Mouse (Mus musculus): ENCODE measurements around the gene Gm37240. TPM values are rescaled to one million over a fixed set of nuclear protein-coding genes. Genes with fewer than 3 reads are reported as not detected.
A peak's percentile ranks its signal among the peaks of the same experiment; 100 is the strongest.

Gm37240 gene
- polyA plus RNA-seq, 1 experiment from 2014 or later = 18.1 TPM

DNA sequence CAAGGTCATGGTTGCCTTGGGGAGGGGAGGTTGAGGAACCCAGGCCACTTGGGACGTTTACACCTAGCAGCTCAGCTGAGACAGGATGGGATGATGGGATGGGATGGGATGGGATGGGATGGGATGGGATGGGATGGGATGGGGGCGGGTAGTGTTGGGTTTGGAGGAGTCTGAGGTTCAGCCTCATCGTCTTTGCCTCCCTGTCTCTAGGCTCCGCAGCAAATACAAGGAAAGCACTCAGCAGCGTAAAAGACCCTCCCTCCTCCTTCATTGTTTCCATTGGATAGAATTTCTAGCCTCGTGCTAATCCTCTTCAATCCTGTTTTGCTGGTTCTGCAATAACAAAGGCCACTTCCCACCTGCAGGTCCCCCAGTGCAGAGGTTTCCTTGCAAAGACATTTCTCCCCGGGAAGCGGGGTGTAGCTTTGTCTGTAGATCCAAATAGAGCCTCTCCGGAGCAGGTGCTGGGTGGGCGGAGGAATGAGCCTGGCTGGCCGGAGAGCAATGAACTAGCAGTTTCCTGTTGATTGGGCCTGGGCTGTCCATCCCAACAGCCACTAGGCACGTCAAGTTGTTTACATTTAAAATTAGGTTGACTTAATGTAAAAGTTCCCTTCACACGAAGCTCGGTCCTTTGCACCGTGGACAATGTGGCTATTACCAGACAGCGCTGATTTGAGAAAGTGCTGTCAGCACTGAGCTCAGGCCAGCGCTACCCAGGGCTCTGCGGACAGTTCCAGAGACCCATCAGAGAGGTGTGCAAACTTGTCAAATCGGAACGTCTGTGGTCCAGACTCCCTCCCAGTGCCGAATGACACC lies 1221.9 kb downstream of the Gm37240 start:
- DNase-seq (ENCODE audit: low spot score) (no peak), ATAC-seq (ENCODE audit: low FRiP score, low TSS enrichment) (peak; percentile 28)
- no peaks in the 10 kb centered on the region for H3K27me3 ChIP-seq (ENCODE audit: control insufficient read depth, insufficient read depth, low read length)
- peak overlapping the region; percentile 54 for H3K9ac ChIP-seq (ENCODE audit: low read length)
- H3K27ac ChIP-seq (replicated peaks) = 0 out of 2 replicates have a peak overlapping the region, but pooled peaks have one; percentile 56
- H3K36me3 ChIP-seq (ENCODE audit: control insufficient read depth, insufficient read depth, low read length) = no peaks in the 10 kb centered on the region
- H3K4me3 ChIP-seq (ENCODE audit: low read depth, low read length) = peak overlapping the region; percentile 31
- TF ChIP-seq EP300 (optimal IDR thresholded peaks at IDR 0.05) (no peak), CTCF (IDR thresholded peaks at IDR 0.05; ENCODE audit: low read depth) (no peak)
- peak overlapping the region; percentile 55 for H3K4me2 ChIP-seq (replicated peaks; ENCODE audit: low read depth)
- H3K4me1 ChIP-seq (replicated peaks; ENCODE audit: control insufficient read depth, insufficient read depth) = no peaks in the 10 kb centered on the region
- no peaks in the 10 kb centered on the region for H3K9me3 ChIP-seq (ENCODE audit: control insufficient read depth, low read length)
- WGBS = 13% methylated on average over 21 of the region's 21 CpGs

DNA sequence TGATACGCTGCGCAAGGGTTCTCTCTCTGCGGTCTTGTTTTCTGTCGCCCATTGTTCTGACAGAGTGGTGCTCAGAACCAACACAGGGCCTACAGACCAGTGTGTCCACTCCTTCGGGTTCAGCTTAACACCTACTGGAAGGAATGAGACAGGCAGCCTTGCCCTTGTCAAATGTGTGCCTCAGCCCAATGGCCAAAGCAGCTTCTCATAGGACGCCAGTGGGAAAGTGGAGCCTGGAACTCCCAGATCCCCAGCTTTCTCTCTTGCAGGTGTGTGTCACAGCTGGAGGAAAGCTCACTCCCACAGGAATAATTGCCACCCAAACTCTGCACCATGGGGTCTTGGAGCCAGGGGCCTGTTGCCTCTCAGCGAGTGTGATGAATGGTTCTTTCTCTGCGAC lies 1222.6 kb downstream of the Gm37240 start:
- Histone ChIP-seq H3K4me1 (replicated peaks; ENCODE audit: control insufficient read depth, insufficient read depth) (no peaks in the 10 kb centered on the region), H3K4me2 (replicated peaks; ENCODE audit: low read depth) (no peak overlapping the region), H3K27me3 (ENCODE audit: control insufficient read depth, insufficient read depth, low read length) (no peaks in the 10 kb centered on the region), H3K4me3 (ENCODE audit: low read depth, low read length) (no peak overlapping the region), H3K27ac (replicated peaks) (no peak overlapping the region), H3K36me3 (ENCODE audit: control insufficient read depth, insufficient read depth, low read length) (no peaks in the 10 kb centered on the region), H3K9ac (ENCODE audit: low read length) (no peak overlapping the region), H3K9me3 (ENCODE audit: control insufficient read depth, low read length) (no peaks in the 10 kb centered on the region)
- ATAC-seq (ENCODE audit: low FRiP score, low TSS enrichment) (no peak), DNase-seq (ENCODE audit: low spot score) (no peak)
- 77% methylated on average over 8 of the region's 8 CpGs for WGBS
- peak; percentile 31; the same call in 1 of the 2 replicates for TF ChIP-seq CTCF (IDR thresholded peaks at IDR 0.05; ENCODE audit: low read depth)
- TF ChIP-seq EP300 (optimal IDR thresholded peaks at IDR 0.05) = no peak

DNA sequence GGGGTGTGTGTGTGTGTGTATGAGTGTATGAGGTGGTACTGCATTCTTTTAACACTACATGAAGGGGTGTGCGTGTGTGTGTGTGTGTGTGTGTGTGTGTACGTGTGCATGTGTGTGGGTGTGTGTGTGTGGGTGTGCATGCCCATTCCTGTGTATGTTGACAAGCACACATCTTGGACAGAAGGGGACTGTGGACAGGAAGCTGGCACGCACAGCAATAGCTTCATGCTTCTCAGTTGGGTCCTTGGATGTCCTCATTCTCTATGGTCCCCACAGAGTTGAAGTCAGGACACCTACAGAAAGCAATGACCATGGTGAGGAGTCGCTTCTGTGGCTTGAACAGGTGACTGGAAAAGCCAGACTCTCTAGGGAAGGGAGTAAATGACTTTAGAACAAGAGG lies 1223.5 kb downstream of the Gm37240 start:
- Histone ChIP-seq H3K36me3 (ENCODE audit: control insufficient read depth, insufficient read depth, low read length) (no peaks in the 10 kb centered on the region), H3K4me1 (replicated peaks; ENCODE audit: control insufficient read depth, insufficient read depth) (no peaks in the 10 kb centered on the region), H3K9ac (ENCODE audit: low read length) (no peak overlapping the region), H3K4me2 (replicated peaks; ENCODE audit: low read depth) (no peak overlapping the region), H3K4me3 (ENCODE audit: low read depth, low read length) (no peak overlapping the region), H3K27me3 (ENCODE audit: control insufficient read depth, insufficient read depth, low read length) (no peaks in the 10 kb centered on the region), H3K27ac (replicated peaks) (no peak overlapping the region), H3K9me3 (ENCODE audit: control insufficient read depth, low read length) (no peaks in the 10 kb centered on the region)
- 85% methylated on average over 4 of the region's 4 CpGs for WGBS
- no peak for TF ChIP-seq CTCF (IDR thresholded peaks at IDR 0.05; ENCODE audit: low read depth)
- DNase-seq (ENCODE audit: low spot score) (no peak), ATAC-seq (ENCODE audit: low FRiP score, low TSS enrichment) (no peak)

DNA sequence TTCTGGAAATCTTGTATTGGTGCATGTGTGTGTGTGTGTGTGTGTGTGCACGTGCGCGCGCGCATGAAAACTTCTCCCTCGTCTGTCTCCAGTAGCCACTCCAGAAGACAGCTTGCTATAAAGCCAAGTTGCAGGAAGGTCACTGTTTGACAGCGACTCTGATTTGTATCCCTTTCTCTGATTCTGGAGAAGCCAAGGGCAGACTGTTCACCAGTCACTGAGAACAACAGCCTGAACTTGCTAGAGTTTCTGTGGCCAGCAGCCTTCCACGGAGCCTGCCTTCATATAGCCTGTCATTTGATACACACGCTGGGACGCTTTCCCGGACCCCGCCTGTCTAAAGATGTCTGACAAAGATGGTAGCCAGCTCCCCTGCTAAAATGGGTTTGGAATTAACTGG lies 1224.2 kb downstream of the Gm37240 start:
- no peak overlapping the region for H3K9ac ChIP-seq (ENCODE audit: low read length)
- H3K9me3 ChIP-seq (ENCODE audit: control insufficient read depth, low read length) = no peaks in the 10 kb centered on the region
- H3K4me3 ChIP-seq (ENCODE audit: low read depth, low read length) = no peak overlapping the region
- H3K27me3 ChIP-seq (ENCODE audit: control insufficient read depth, insufficient read depth, low read length) = no peaks in the 10 kb centered on the region
- no peaks in the 10 kb centered on the region for H3K36me3 ChIP-seq (ENCODE audit: control insufficient read depth, insufficient read depth, low read length)
- TF ChIP-seq CTCF (IDR thresholded peaks at IDR 0.05; ENCODE audit: low read depth) (no peak), EP300 (optimal IDR thresholded peaks at IDR 0.05) (no peak)
- ATAC-seq (ENCODE audit: low FRiP score, low TSS enrichment) (no peak), DNase-seq (ENCODE audit: low spot score) (no peak)
- 83% methylated on average over 12 of the region's 12 CpGs for WGBS
- no peaks in the 10 kb centered on the region for H3K4me1 ChIP-seq (replicated peaks; ENCODE audit: control insufficient read depth, insufficient read depth)
- no peak overlapping the region for H3K27ac ChIP-seq (replicated peaks)
- no peak overlapping the region for H3K4me2 ChIP-seq (replicated peaks; ENCODE audit: low read depth)

DNA sequence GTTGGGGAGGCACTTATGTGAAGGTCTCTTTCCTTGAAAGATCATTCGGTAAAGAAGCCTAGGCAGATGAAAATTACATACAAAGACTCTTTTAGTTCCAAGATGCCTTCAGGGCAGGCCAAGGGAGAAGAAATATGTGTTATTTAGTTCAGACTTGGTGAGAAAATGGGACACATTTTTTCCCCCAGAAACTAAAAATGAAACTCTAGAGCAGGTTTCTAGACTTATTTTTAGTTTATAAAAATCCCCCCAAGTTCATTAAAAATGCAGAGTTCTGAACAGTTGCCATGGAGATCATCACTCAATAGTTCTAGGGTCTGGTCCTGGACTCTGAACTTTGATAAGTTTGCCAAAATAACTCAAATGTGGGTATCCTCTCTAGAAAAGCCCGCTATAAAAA lies 1226.9 kb downstream of the Gm37240 start:
- Histone ChIP-seq H3K9ac (ENCODE audit: low read length) (no peak overlapping the region), H3K36me3 (ENCODE audit: control insufficient read depth, insufficient read depth, low read length) (no peaks in the 10 kb centered on the region), H3K4me2 (replicated peaks; ENCODE audit: low read depth) (no peak overlapping the region), H3K27ac (replicated peaks) (no peak overlapping the region), H3K9me3 (ENCODE audit: control insufficient read depth, low read length) (no peaks in the 10 kb centered on the region), H3K27me3 (ENCODE audit: control insufficient read depth, insufficient read depth, low read length) (no peaks in the 10 kb centered on the region), H3K4me3 (ENCODE audit: low read depth, low read length) (no peak overlapping the region), H3K4me1 (replicated peaks; ENCODE audit: control insufficient read depth, insufficient read depth) (no peaks in the 10 kb centered on the region)
- ATAC-seq (ENCODE audit: low FRiP score, low TSS enrichment) = no peak
- WGBS = 71% methylated on average over 2 of the region's 2 CpGs
- TF ChIP-seq EP300 (optimal IDR thresholded peaks at IDR 0.05) (no peak), CTCF (IDR thresholded peaks at IDR 0.05; ENCODE audit: low read depth) (no peak)
- DNase-seq (ENCODE audit: low spot score) = no peak

DNA sequence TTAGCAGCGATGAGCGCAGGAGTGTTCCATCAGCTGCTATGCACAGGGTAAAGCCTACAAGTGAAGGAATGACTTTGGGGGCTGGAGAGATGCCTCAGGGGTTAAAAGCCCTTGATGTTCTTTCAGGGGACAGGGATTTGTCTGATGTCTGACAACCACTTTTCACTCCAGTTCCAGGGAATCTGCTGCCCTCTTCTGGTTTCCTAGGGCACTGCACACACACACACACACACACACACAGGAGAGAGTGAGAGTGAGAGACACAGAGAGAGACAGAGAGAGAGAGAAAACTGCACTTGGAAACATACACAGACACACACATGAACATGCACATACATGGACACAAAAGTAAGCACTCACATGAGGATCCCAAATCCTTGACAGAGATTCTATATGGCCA lies 1228.4 kb downstream of the Gm37240 start:
- Histone ChIP-seq H3K9ac (ENCODE audit: low read length) (no peak overlapping the region), H3K36me3 (ENCODE audit: control insufficient read depth, insufficient read depth, low read length) (no peaks in the 10 kb centered on the region), H3K27ac (replicated peaks) (no peak overlapping the region), H3K4me3 (ENCODE audit: low read depth, low read length) (no peak overlapping the region), H3K4me2 (replicated peaks; ENCODE audit: low read depth) (no peak overlapping the region), H3K9me3 (ENCODE audit: control insufficient read depth, low read length) (no peaks in the 10 kb centered on the region), H3K27me3 (ENCODE audit: control insufficient read depth, insufficient read depth, low read length) (no peaks in the 10 kb centered on the region), H3K4me1 (replicated peaks; ENCODE audit: control insufficient read depth, insufficient read depth) (peaks cover 10% of the 10 kb centered on the region)
- TF ChIP-seq CTCF (IDR thresholded peaks at IDR 0.05; ENCODE audit: low read depth) = peak; percentile 54
- TF ChIP-seq EP300 (optimal IDR thresholded peaks at IDR 0.05) = no peak
- WGBS = 100% methylated on average over 2 of the region's 2 CpGs
- no peak for DNase-seq (ENCODE audit: low spot score)
- no peak for ATAC-seq (ENCODE audit: low FRiP score, low TSS enrichment)
